In genomic region chr2:32599409-32599808, GRCm38 (mm10) we compare ENCODE assay signal across 8 mouse cellular contexts. TPM values are rescaled to one million over a fixed set of nuclear protein-coding genes. Genes with fewer than 3 reads are reported as not detected.
DNase-seq lines count a peak whose midpoint lies in the region; ATAC-seq and TF ChIP-seq lines count a peak whose summit lies in the region.

Gene St6galnac6, plus strand, starts transcription at chr2:32599709.

- peaks cover 17% of the 10 kb centered on the region for H3K36me3 ChIP-seq in forebrain, embryonic 10.5 days (replicated peaks)
- H3K36me3 ChIP-seq in forebrain, embryonic 14.5 days (ENCODE audit: control insufficient read depth, insufficient read depth, low read length): peaks cover 6% of the 10 kb centered on the region; the same call in 1 of the 2 replicates
- peaks cover 4% of the 10 kb centered on the region; the same call in 1 of the 2 replicates for H3K36me3 ChIP-seq in stomach, embryonic 15.5 days
- peaks cover 6% of the 10 kb centered on the region; the same call in 1 of the 2 replicates for H3K36me3 ChIP-seq in stomach, postnatal 0 days (ENCODE audit: control insufficient read depth, insufficient read depth, low read length)
- H3K36me3 ChIP-seq in liver, embryonic 15.5 days (replicated peaks): peaks cover 3% of the 10 kb centered on the region; the same call in 1 of the 2 replicates

- WGBS in forebrain, embryonic 10.5 days: 97% methylated on average over 3 of the region's 3 CpGs
- 87% methylated on average over 3 of the region's 3 CpGs for WGBS in forebrain, embryonic 14.5 days
- 88% methylated on average over 3 of the region's 3 CpGs for WGBS in stomach, embryonic 15.5 days
- WGBS in stomach, postnatal 0 days: 88% methylated on average over 3 of the region's 3 CpGs
- 76% methylated on average over 3 of the region's 3 CpGs for WGBS in liver, embryonic 15.5 days (ENCODE audit: insufficient replicate concordance)

- ATAC-seq in forebrain, embryonic 14.5 days: no peak
- no peak for ATAC-seq in stomach, embryonic 15.5 days (ENCODE audit: insufficient read depth, low FRiP score, low read depth)
- ATAC-seq in stomach, postnatal 0 days (ENCODE audit: low FRiP score, low TSS enrichment): no peak
- no peak for ATAC-seq in liver, embryonic 15.5 days (ENCODE audit: insufficient read depth)

- H3K9ac ChIP-seq in forebrain, embryonic 14.5 days (ENCODE audit: low read length): no peak within 1 kb of the TSS
- H3K9ac ChIP-seq in stomach, embryonic 15.5 days: no peak within 1 kb of the TSS
- H3K9ac ChIP-seq in stomach, postnatal 0 days (ENCODE audit: low read length): no peak within 1 kb of the TSS
- no peak within 1 kb of the TSS for H3K9ac ChIP-seq in liver, embryonic 15.5 days

- H3K27ac ChIP-seq in forebrain, embryonic 10.5 days: no peak within 1 kb of the TSS
- H3K27ac ChIP-seq in forebrain, embryonic 14.5 days (ENCODE audit: low read depth, low read length): no peak within 1 kb of the TSS
- H3K27ac ChIP-seq in stomach, embryonic 15.5 days: no peak within 1 kb of the TSS
- H3K27ac ChIP-seq in stomach, postnatal 0 days (replicated peaks): no peak within 1 kb of the TSS
- H3K27ac ChIP-seq in liver, embryonic 15.5 days (replicated peaks): no peak within 1 kb of the TSS

- peaks cover 16% of the 10 kb centered on the region for H3K4me1 ChIP-seq in forebrain, embryonic 10.5 days
- H3K4me1 ChIP-seq in forebrain, embryonic 14.5 days (ENCODE audit: control insufficient read depth, insufficient read depth, low read length): no peaks in the 10 kb centered on the region
- H3K4me1 ChIP-seq in stomach, embryonic 15.5 days: peaks cover 14% of the 10 kb centered on the region
- H3K4me1 ChIP-seq in stomach, postnatal 0 days (replicated peaks; ENCODE audit: control insufficient read depth, insufficient read depth): no peaks in the 10 kb centered on the region; the same call in 1 of the 2 replicates
- peaks cover 21% of the 10 kb centered on the region for H3K4me1 ChIP-seq in liver, embryonic 15.5 days (replicated peaks)

- no peak for DNase-seq in forebrain, embryonic 10.5 days (ENCODE audit: extremely low spot score, low spot score)
- DNase-seq in forebrain, embryonic 14.5 days (ENCODE audit: low spot score): no peak
- DNase-seq in stomach, postnatal 0 days (ENCODE audit: low spot score): no peak
- no peak for DNase-seq in heart, postnatal 36 days
- no peak for DNase-seq in MN1 (ENCODE audit: low spot score)
- no peak for DNase-seq in testis, postnatal 10 days (ENCODE audit: low spot score)

- intact Hi-C loops in heart, postnatal 36 days (cut with DNase I): loop anchor here (1.0 kb wide), 1 partner anchor 10 kb away; no protein-coding TSS in a partner anchor

- no peak within 1 kb of the TSS for H3K4me3 ChIP-seq in forebrain, embryonic 10.5 days
- no peak within 1 kb of the TSS for H3K4me3 ChIP-seq in forebrain, embryonic 14.5 days (ENCODE audit: low read depth, low read length)
- H3K4me3 ChIP-seq in stomach, embryonic 15.5 days (replicated peaks): no peak within 1 kb of the TSS
- no peak within 1 kb of the TSS for H3K4me3 ChIP-seq in stomach, postnatal 0 days (ENCODE audit: low read depth, low read length)
- no peak within 1 kb of the TSS for H3K4me3 ChIP-seq in liver, embryonic 15.5 days (replicated peaks)

- H3K4me2 ChIP-seq in forebrain, embryonic 14.5 days (ENCODE audit: low read length): no peak within 1 kb of the TSS
- no peak within 1 kb of the TSS for H3K4me2 ChIP-seq in stomach, embryonic 15.5 days
- no peak within 1 kb of the TSS for H3K4me2 ChIP-seq in stomach, postnatal 0 days (replicated peaks; ENCODE audit: low read depth)
- H3K4me2 ChIP-seq in liver, embryonic 15.5 days: no peak within 1 kb of the TSS

- H3K27me3 ChIP-seq in forebrain, embryonic 10.5 days (ENCODE audit: poor library complexity, severe bottlenecking): no peaks in the 10 kb centered on the region
- no peaks in the 10 kb centered on the region for H3K27me3 ChIP-seq in forebrain, embryonic 14.5 days (replicated peaks; ENCODE audit: control insufficient read depth, insufficient read depth, low read length)
- H3K27me3 ChIP-seq in stomach, embryonic 15.5 days (replicated peaks): no peaks in the 10 kb centered on the region
- H3K27me3 ChIP-seq in stomach, postnatal 0 days (ENCODE audit: control insufficient read depth, insufficient read depth, low read length): no peaks in the 10 kb centered on the region
- no peaks in the 10 kb centered on the region for H3K27me3 ChIP-seq in liver, embryonic 15.5 days

- no peaks in the 10 kb centered on the region for H3K9me3 ChIP-seq in forebrain, embryonic 10.5 days
- no peaks in the 10 kb centered on the region for H3K9me3 ChIP-seq in forebrain, embryonic 14.5 days (replicated peaks; ENCODE audit: control insufficient read depth, low read length)
- H3K9me3 ChIP-seq in stomach, embryonic 15.5 days: no peaks in the 10 kb centered on the region
- no peaks in the 10 kb centered on the region for H3K9me3 ChIP-seq in stomach, postnatal 0 days (ENCODE audit: control insufficient read depth, low read length)
- no peaks in the 10 kb centered on the region for H3K9me3 ChIP-seq in liver, embryonic 15.5 days (replicated peaks)

- no peak for TF ChIP-seq CTCF in stomach, postnatal 0 days (IDR thresholded peaks at IDR 0.05; ENCODE audit: low read depth)

- TF ChIP-seq EP300 in stomach, postnatal 0 days (optimal IDR thresholded peaks at IDR 0.05): no peak

RNA-seq across cellular contexts. Expression of gene St6galnac6, which starts in this region (rescaled TPM):
- polyA plus RNA-seq in forebrain, embryonic 10.5 days (2016; fragmentation: Nextera tagmentation; extraction: Ambion mirVana): 13.3 and 13.8 TPM in 2 replicates
- polyA plus RNA-seq in forebrain, embryonic 14.5 days (2014; fragmentation: Nextera tagmentation; extraction: Ambion mirVana): 4.7 and 5.7 TPM in 2 replicates
- 17.4 and 19.7 TPM in 2 replicates for polyA plus RNA-seq in stomach, embryonic 15.5 days (2015; fragmentation: Nextera tagmentation; extraction: Ambion mirVana)
- polyA plus RNA-seq in stomach, postnatal 0 days (2015; fragmentation: Nextera tagmentation; extraction: Ambion mirVana): 9.1 and 11.3 TPM in 2 replicates
- 100 to 1,000 TPM; 108 to 116 TPM for total RNA-seq in heart, postnatal 36 days (2021)
- polyA plus RNA-seq in liver, embryonic 15.5 days (2015; fragmentation: Nextera tagmentation; extraction: Ambion mirVana): 11.6 and 11.7 TPM in 2 replicates
